Mouse (Mus musculus) lung, postnatal 0 days (tissue): ENCODE measurements around the gene Fbxw4. TPM values are rescaled to one million over a fixed set of nuclear protein-coding genes. Genes with fewer than 3 reads are reported as not detected.

Experiments used
- ATAC-seq: fragments of 200-750 bp; cut with Nextera tagmentation; 2 replicates; pipeline ENCODE4 v1.8.0; 2017; ENCODE audit warnings: moderate library complexity
- DNase-seq: peaks from one replicate; pipeline ENCODE4 v3.0.0-alpha.2; 2016; ENCODE audit warnings: low spot score
- H3K27ac ChIP-seq: fragments of 300-500 bp; sonication (generic); 2 replicates; pipeline ENCODE4 v1.5.1; 2014; ENCODE audit warnings: antibody characterized with exemption, mild to moderate bottlenecking, low read length, mixed read lengths
- H3K27me3 ChIP-seq: fragments of 300-500 bp; sonication (generic); replicated peaks from 2 replicates; pipeline ENCODE4 v1.6.1; 2014; ENCODE audit warnings: low read length, mixed read lengths; ENCODE audit not compliant: insufficient read depth
- H3K36me3 ChIP-seq: fragments of 300-500 bp; sonication (generic); 2 replicates; pipeline ENCODE4 v1.6.1; 2014; ENCODE audit warnings: low read length, mixed read lengths; ENCODE audit not compliant: insufficient read depth
- H3K4me1 ChIP-seq: fragments of 300-500 bp; sonication (generic); 2 replicates; pipeline ENCODE4 v1.6.1; 2014; ENCODE audit warnings: antibody characterized with exemption, low read depth, low read length, mixed read lengths; ENCODE audit not compliant: insufficient read depth
- H3K4me2 ChIP-seq: fragments of 300-500 bp; sonication (generic); replicated peaks from 2 replicates; pipeline ENCODE4 v1.6.1; 2014; ENCODE audit warnings: low read depth, mild to moderate bottlenecking, low read length, moderate library complexity, mixed read lengths
- H3K4me3 ChIP-seq: fragments of 300-500 bp; sonication (generic); 2 replicates; pipeline ENCODE4 v1.5.1; 2014; ENCODE audit warnings: low read depth, low read length
- H3K9ac ChIP-seq: fragments of 300-500 bp; sonication (generic); replicated peaks from 2 replicates; pipeline ENCODE4 v1.6.1; 2014; ENCODE audit warnings: low read depth, mild to moderate bottlenecking
- H3K9me3 ChIP-seq: fragments of 300-500 bp; sonication (generic); 2 replicates; pipeline ENCODE4 v1.6.1; 2016; ENCODE audit warnings: low read length, mixed read lengths
- CTCF ChIP-seq: IDR thresholded peaks from 2 replicates; pipeline ENCODE4 v1.5.1; 2016; ENCODE audit warnings: antibody characterized with exemption, mild to moderate bottlenecking
- EP300 ChIP-seq: IDR thresholded peaks from 2 replicates; pipeline ENCODE4 v1.6.1; 2016; ENCODE audit warnings: antibody characterized with exemption, mild to moderate bottlenecking, control low read depth
- WGBS: fragments of 180-500 bp; shearing (Covaris S2); extraction: QIAGEN DNeasy Blood & Tissue Kit; methylation state at CpG from one replicate; pipeline ENCODE4 v1.1.7; 2014; 5-methylcytosine and 5-hydroxymethylcytosine counted together
- polyA plus RNA-seq: library from polyadenylated mRNA; unstranded; fragments of >200 nt; fragmentation: Nextera tagmentation; extraction: Ambion mirVana; gene quantifications from 2 replicates; pipeline ENCODE4 v1.2.1, GENCODE M21; 2015

The Fbxw4 gene
- polyA plus RNA-seq, 1 experiment from 2014 or later: 2.9 TPM

DNA sequence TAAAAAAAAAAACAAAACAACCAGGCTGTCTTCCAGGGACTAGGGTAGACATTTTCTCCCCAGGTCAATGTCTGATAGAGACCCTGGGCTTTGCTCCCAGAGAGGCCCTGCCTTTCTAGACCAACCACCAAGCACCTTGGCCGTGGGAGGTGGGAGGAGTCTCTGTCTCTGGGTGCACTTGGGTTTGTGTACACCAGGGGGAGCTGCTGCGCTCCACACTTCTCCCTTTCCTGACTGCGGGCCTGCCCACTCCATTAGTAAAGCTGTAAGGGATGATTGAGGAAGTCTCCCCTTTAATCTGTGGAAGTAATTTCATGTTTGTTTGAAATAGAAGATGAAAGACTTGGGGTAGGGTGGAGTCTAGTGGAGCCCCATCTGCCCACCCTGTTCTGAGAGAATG lies 78.9 kb downstream of the Fbxw4 start:
- Histone ChIP-seq H3K36me3 (peaks cover 22% of the 10 kb centered on the region; the same call in 1 of the 2 replicates), H3K27me3 (no peaks in the 10 kb centered on the region), H3K9ac (no peak overlapping the region), H3K27ac (no peak overlapping the region), H3K4me1 (peaks cover 4% of the 10 kb centered on the region; the same call in 1 of the 2 replicates), H3K9me3 (no peaks in the 10 kb centered on the region), H3K4me3 (no peak overlapping the region), H3K4me2 (no peak overlapping the region)
- peak; percentile 78 for TF ChIP-seq CTCF
- no peak for TF ChIP-seq EP300
- peak; percentile 61 for DNase-seq
- ATAC-seq: peak; percentile 32
- WGBS: 52% methylated on average over 3 of the region's 3 CpGs

DNA sequence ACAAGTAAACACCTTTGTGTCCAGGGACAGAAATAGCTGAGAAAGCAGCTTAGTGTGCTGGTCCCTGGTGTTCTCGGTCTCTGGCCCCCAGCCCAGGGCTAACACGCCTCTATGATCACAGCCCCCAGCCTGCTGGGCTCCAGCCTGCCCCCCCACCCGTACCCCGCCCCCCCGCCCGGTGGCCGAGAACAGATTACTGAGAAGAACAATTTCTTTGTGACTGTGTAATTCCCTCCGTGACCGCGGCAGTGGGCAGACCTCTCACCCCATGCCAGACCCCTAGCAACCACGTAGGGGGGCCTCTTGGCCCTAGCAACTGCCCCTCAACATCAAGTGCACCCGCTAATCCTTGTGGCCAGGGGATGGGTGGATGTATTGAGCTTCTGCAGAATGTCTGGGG lies 79.9 kb downstream of the Fbxw4 start:
- WGBS: 76% methylated on average over 12 of the region's 12 CpGs
- H3K9ac ChIP-seq: no peak overlapping the region
- no peak for ATAC-seq
- H3K27me3 ChIP-seq: no peaks in the 10 kb centered on the region
- peaks cover 10% of the 10 kb centered on the region for H3K4me1 ChIP-seq
- no peak for DNase-seq
- H3K36me3 ChIP-seq: peaks cover 22% of the 10 kb centered on the region; the same call in 1 of the 2 replicates
- no peak overlapping the region for H3K4me3 ChIP-seq
- no peaks in the 10 kb centered on the region for H3K9me3 ChIP-seq
- no peak overlapping the region for H3K27ac ChIP-seq
- H3K4me2 ChIP-seq: no peak overlapping the region
- TF ChIP-seq CTCF (no peak), EP300 (no peak)

DNA sequence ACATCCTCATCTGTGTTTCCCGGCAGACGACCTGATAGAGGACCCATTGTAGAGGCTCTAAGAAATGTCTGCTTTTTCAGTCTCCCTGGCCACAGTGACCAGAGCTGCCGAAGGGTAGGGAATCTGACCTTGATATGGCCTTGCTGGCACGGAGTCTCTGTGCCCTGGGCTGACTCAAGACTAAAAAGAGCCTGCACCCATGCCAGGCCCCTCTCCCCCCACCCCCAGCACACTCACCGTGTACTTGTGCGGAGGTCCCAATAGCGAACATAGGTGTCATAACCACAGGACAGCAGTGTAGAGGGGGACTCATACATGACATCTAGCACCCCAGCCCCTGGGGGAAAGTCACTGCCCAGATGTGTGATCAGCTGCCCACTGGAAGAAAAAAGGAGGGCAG lies 80.7 kb downstream of the Fbxw4 start:
- no peak for TF ChIP-seq CTCF
- no peak for TF ChIP-seq EP300
- Histone ChIP-seq H3K4me3 (no peak overlapping the region), H3K4me1 (peaks cover 17% of the 10 kb centered on the region), H3K36me3 (peaks cover 22% of the 10 kb centered on the region; the same call in 1 of the 2 replicates), H3K9me3 (no peaks in the 10 kb centered on the region), H3K27me3 (no peaks in the 10 kb centered on the region), H3K4me2 (no peak overlapping the region), H3K27ac (no peak overlapping the region), H3K9ac (no peak overlapping the region)
- no peak for DNase-seq
- 90% methylated on average over 7 of the region's 7 CpGs for WGBS
- ATAC-seq: no peak

DNA sequence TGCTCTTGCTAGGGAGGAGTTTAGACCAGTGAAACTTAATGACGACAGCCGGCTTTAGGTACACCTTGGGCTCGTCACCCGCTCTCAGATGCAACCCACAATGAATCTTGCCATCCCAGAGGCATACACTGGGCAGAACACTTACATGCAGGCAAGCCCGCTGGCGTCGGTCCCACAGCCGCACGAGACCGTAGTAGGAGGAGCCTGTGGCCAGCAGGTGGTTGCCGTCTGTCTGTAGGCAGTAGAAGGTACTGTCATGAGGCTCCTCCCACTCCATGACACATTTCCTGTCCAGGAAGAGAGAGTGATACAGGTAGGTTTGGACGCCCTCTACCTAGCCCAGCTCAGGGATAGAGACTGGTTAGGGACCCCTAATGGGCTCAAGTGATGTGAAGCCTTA lies 81.1 kb downstream of the Fbxw4 start:
- Histone ChIP-seq H3K4me1 (peaks cover 19% of the 10 kb centered on the region), H3K27me3 (no peaks in the 10 kb centered on the region), H3K27ac (no peak overlapping the region), H3K36me3 (peaks cover 22% of the 10 kb centered on the region; the same call in 1 of the 2 replicates), H3K9ac (no peak overlapping the region), H3K4me2 (no peak overlapping the region), H3K9me3 (no peaks in the 10 kb centered on the region), H3K4me3 (no peak overlapping the region)
- WGBS: 86% methylated on average over 12 of the region's 12 CpGs
- DNase-seq (no peak), ATAC-seq (no peak)
- TF ChIP-seq EP300 (no peak), CTCF (no peak)

DNA sequence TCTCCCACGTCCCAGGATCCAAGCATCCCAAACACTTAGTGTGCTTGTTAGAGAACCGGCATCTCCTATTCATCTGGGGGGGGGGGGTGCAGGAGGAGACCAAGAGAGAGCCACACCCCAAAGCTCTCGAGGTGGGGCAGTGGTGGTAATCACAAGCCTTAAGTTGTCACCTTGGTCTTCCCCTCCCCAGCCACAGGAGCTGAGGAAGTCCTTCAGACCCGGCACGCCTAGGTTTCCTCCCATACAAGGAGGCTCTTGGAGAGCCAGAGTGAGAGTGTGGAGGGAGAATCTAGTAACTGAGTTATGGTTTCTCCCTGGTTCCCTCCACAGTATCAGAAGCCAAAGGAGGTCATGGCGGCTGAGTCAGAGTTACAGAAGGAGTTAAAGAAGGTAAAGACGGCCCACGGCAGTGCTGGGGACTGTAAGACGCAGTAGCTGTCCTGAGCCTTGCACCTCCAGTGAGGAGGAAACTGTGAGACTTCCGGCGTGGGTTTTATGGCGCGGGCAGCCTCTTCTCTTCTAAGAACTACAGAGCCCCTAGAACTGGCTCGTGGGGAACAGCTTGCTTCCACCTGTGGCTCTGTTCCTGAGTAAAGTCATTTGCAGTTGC lies 82.9 kb downstream of the Fbxw4 start:
- Histone ChIP-seq H3K27me3 (no peaks in the 10 kb centered on the region), H3K9me3 (no peaks in the 10 kb centered on the region), H3K36me3 (peaks cover 22% of the 10 kb centered on the region; the same call in 1 of the 2 replicates), H3K4me3 (no peak overlapping the region), H3K9ac (no peak overlapping the region), H3K27ac (no peak overlapping the region), H3K4me2 (no peak overlapping the region), H3K4me1 (peaks cover 19% of the 10 kb centered on the region)
- ATAC-seq: no peak
- TF ChIP-seq EP300 (no peak), CTCF (no peak)
- peak; percentile 33 for DNase-seq
- WGBS: 50% methylated on average over 14 of the region's 14 CpGs

DNA sequence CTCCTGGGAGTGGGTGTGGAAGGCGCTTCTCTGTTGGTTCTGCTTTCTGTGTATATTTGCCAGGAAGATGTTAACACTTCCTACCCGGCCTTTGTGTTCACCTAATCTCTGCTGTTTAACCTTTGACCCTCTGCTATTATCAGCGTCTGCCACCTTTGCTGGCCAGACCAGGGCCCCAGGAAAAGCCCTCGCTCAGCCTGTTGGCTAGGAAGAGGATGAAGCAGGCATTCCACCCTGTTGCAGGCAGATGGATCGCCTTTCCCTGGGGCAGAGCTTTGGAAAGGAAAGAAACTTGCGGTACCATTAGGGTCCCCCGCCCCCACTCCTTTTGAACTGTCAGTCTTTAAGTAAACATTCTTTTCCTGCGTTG lies 84.5 kb downstream of the Fbxw4 start:
- no peak overlapping the region for H3K27ac ChIP-seq
- WGBS: 19% methylated on average over 8 of the region's 8 CpGs
- H3K4me2 ChIP-seq: no peak overlapping the region; the same call in 1 of the 2 replicates

More for the DNA sequence above, 84.5 kb downstream of the Fbxw4 start:
- Histone ChIP-seq H3K27me3 (no peaks in the 10 kb centered on the region), H3K9me3 (no peaks in the 10 kb centered on the region), H3K9ac (no peak overlapping the region), H3K4me3 (no peak overlapping the region), H3K4me1 (peaks cover 19% of the 10 kb centered on the region), H3K36me3 (peaks cover 19% of the 10 kb centered on the region; the same call in 1 of the 2 replicates)
- ATAC-seq (peak; percentile 38), DNase-seq (peak; percentile 48)
- 0 out of 2 replicates have a peak, but pooled peaks have one; percentile 20 for TF ChIP-seq EP300
- no peak for TF ChIP-seq CTCF
